Mouse (Mus musculus): Measurements from ENCODE around the gene Ankrd10. TPM values are rescaled to one million over a fixed set of nuclear protein-coding genes. Genes with fewer than 3 reads are reported as not detected.

Gene Ankrd10
- polyA plus RNA-seq, 1 experiment = 0.96 TPM

DNA sequence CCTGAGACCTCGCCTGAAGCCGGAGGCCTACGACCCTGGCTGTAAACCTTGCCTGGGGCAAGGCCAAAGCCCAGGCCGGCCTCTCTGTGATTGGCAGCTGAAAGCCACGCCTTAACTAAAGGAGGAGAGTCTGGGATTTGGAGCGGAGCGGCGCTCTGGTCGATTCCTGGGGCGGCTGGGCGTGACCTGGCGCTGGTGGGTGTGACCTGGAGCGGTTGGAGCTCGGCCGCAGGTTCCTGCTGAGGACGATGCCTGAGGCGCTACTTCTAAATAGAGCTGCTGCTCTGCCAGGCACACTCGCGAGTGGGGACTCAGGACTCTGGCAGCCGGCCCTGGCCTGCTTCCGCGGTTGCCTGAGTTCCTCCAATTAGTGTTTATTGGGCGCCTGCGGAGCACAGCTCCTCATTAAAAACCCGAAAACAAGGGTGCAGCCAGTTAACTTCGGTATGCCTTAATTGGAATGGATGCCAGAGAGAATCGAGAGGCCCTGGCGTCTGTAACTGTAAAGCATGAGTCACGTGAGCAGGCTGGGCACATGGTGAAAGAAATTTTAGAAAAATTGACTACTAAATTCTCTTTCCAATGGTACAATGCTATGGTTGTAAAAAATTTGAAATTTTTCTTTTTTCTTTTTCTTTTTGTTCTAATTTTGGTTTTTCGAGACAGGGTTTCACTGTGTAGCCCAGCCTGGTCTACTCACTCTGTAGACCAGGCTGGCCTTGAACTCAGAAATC, 934 bp upstream of the Ankrd10 start:
- H3K27me3 ChIP-seq (ENCODE audit: control insufficient read depth) = no peaks in the 10 kb centered on the region
- TF ChIP-seq GATA1 (IDR thresholded peaks at IDR 0.05; ENCODE audit: low read length) (no peak), TAL1 (IDR thresholded peaks at IDR 0.05; ENCODE audit: low read length) (no peak)
- H3K9me3 ChIP-seq (ENCODE audit: control insufficient read depth, low read length) = no peaks in the 10 kb centered on the region
- H3K4me3 ChIP-seq (replicated peaks) = peak overlapping the region; percentile 78
- H3K36me3 ChIP-seq (ENCODE audit: control insufficient read depth) = peaks cover 16% of the 10 kb centered on the region
- peaks cover 48% of the 10 kb centered on the region for H3K4me1 ChIP-seq (ENCODE audit: control insufficient read depth)

DNA sequence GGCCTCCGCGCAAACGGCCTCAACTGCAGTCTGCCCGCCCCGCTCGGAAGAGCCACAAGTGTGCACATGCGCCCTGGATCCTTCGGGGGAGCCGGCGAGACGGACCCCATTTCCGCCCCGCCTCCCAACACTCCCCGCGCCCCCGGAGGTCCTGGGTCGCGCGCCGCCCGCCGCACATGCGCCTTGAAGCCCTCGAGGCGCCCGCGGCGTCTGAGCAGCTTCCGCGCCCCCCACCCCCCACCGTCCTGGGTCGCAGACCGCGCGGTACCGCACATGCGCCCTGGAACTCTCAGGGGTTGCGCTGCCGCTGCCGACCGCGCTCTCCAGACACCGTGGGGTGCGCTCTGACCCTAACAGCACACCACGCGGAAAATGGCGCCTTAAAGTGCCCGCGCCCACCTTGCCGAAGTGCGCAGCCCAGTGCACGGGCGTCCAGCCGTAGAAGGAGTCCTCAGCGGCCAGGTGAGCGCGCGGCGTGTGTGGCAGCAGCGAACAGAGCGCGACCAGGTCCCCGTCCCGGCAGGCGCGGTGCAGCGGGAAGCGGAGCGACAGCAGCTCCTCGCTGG, 462 bp downstream of the Ankrd10 start:
- Histone ChIP-seq H3K9me3 (ENCODE audit: control insufficient read depth, low read length) (no peaks in the 10 kb centered on the region), H3K4me3 (replicated peaks) (peak overlapping the region; percentile 78), H3K36me3 (ENCODE audit: control insufficient read depth) (peaks cover 30% of the 10 kb centered on the region), H3K4me1 (ENCODE audit: control insufficient read depth) (peaks cover 49% of the 10 kb centered on the region), H3K27me3 (ENCODE audit: control insufficient read depth) (no peaks in the 10 kb centered on the region)
- TF ChIP-seq GATA1 (IDR thresholded peaks at IDR 0.05; ENCODE audit: low read length) (no peak), TAL1 (IDR thresholded peaks at IDR 0.05; ENCODE audit: low read length) (no peak)

DNA sequence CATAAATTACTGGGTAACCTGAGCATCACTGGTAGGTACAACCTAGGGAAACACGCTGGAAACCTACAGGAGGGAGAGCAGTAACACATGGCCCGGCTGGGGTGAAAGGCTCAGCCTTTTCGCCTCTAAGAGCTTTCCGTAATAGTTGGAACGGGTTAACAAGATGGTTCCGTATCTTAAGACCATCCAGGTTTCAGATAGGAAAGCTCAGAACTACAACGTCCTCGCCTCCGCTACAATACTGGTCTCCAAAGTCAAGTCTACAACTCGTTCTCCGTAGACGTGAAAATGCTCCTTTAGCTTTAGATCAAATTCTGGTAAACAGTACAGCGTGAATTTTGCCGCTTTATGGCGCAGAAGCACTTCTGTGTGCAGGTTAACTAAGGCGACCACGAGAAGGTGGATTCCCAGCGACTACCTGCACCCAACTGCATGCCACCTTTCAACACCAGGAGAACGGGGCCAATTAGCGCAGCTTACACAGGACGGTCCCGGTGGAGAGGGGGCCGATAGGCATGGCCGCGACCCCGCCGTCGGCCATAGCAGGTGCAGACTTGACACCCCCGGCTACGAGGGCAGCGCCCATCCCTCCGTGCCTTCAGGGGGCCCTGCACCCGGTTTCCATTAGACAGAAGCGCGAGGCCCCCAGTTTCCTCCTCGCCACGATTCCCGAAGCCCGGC, 1.1 kb downstream of the Ankrd10 start:
- Histone ChIP-seq H3K4me3 (replicated peaks) (peak overlapping the region; percentile 78), H3K9me3 (ENCODE audit: control insufficient read depth, low read length) (no peaks in the 10 kb centered on the region), H3K36me3 (ENCODE audit: control insufficient read depth) (peaks cover 36% of the 10 kb centered on the region), H3K4me1 (ENCODE audit: control insufficient read depth) (peaks cover 49% of the 10 kb centered on the region), H3K27me3 (ENCODE audit: control insufficient read depth) (no peaks in the 10 kb centered on the region)
- TF ChIP-seq TAL1 (IDR thresholded peaks at IDR 0.05; ENCODE audit: low read length) (no peak), GATA1 (IDR thresholded peaks at IDR 0.05; ENCODE audit: low read length) (no peak)

DNA sequence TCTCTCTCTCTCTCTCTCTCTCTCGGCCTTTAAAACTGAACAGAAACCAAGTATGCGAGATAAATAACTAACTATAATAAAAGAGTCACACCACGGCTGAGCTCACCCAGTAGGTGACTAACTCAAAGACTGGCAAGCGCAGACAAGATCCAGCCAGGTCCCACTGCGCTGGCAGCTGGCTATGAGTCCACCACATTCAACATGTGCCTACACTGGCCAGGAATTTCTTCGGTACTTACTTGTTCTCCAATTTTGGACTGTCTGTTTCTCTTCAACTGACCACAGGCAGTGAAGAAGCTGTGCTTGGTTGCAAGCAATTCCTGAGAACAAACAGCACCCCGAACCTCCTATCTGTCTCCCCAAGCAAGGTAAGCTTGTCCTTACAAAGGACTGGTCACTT, 2.1 kb downstream of the Ankrd10 start:
- TF ChIP-seq GATA1 (IDR thresholded peaks at IDR 0.05; ENCODE audit: low read length) (no peak), TAL1 (IDR thresholded peaks at IDR 0.05; ENCODE audit: low read length) (no peak)
- Histone ChIP-seq H3K9me3 (ENCODE audit: control insufficient read depth, low read length) (no peaks in the 10 kb centered on the region), H3K4me3 (replicated peaks) (peak overlapping the region; percentile 78), H3K4me1 (ENCODE audit: control insufficient read depth) (peaks cover 49% of the 10 kb centered on the region), H3K36me3 (ENCODE audit: control insufficient read depth) (peaks cover 46% of the 10 kb centered on the region), H3K27me3 (ENCODE audit: control insufficient read depth) (no peaks in the 10 kb centered on the region)

DNA sequence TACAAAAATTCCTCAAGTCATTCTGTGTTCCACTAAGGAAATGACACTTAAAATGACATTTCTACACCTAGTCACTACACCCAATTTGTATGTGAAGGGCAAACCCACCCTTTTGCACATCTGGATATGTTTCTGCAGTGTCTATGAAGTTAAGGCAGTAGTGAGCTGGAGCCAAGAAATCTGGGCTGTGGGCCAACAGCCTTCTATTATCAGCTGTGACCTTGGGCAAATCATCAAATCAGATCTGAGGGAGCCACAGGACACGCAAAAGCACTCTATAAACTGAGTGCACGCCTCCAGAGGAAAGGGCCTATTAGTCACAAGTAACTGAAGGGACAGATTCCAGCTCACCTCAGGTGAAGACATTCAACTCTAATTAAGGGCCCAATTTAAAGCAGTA, 3.2 kb downstream of the Ankrd10 start:
- H3K4me3 ChIP-seq (replicated peaks) = no peak overlapping the region
- H3K4me1 ChIP-seq (ENCODE audit: control insufficient read depth) = peaks cover 49% of the 10 kb centered on the region
- H3K27me3 ChIP-seq (ENCODE audit: control insufficient read depth) = no peaks in the 10 kb centered on the region
- peaks cover 55% of the 10 kb centered on the region for H3K36me3 ChIP-seq (ENCODE audit: control insufficient read depth)
- H3K9me3 ChIP-seq (ENCODE audit: control insufficient read depth, low read length) = no peaks in the 10 kb centered on the region
- TF ChIP-seq GATA1 (IDR thresholded peaks at IDR 0.05; ENCODE audit: low read length) = no peak
- no peak for TF ChIP-seq TAL1 (IDR thresholded peaks at IDR 0.05; ENCODE audit: low read length)

DNA sequence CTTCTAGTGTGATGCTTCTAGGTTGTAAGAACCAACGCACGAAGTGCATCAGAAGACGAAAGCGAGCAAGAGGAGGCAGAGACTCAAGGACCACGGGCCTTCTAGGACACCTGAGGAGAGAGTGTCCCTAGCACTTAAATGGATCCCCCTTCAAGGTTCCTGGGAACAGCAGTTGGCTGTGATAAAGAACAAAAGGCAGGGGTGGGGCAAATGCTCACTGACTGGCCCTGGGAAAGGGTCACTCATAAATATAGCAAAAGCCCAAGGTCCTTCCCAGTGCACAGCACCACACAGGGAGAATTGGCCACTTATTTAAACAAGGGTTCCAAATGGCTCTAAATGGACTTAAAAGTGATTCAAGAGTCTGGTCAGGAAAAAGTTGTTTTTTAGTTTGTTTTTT, 6.4 kb downstream of the Ankrd10 start:
- TF ChIP-seq GATA1 (IDR thresholded peaks at IDR 0.05; ENCODE audit: low read length) (no peak), TAL1 (IDR thresholded peaks at IDR 0.05; ENCODE audit: low read length) (no peak)
- Histone ChIP-seq H3K4me3 (replicated peaks) (no peak overlapping the region), H3K4me1 (ENCODE audit: control insufficient read depth) (peaks cover 22% of the 10 kb centered on the region)

DNA sequence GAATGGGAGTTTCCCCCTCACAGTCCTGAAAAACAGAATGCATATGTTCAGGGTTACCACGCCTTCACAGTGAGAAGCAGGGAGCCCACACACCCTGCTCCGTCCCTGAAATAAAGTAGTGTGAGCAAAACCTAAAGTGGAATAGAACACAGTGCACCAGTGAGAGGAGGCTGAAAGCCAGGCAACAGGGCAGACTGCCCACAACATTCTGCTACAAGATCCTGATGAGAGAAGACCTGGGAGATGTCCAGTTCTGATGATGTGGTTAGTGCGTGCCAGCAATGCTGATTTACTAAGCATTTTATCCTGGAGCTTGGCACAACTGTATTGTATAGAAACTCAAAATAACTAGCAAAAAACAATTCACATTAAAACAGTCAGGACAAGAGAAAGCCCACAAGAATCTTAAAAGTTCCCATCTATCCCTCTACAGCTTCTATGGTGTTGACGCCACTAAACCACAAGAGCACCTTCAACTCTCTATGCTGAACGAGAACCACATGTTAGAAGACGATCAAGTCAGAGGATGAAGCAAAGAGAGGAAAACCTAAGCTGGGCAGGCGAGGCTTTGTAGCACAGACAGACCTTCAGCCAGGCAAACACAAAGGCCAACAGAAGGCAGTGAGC, 6.9 kb downstream of the Ankrd10 start:
- H3K36me3 ChIP-seq (ENCODE audit: control insufficient read depth) = peaks cover 86% of the 10 kb centered on the region
- peaks cover 17% of the 10 kb centered on the region for H3K4me1 ChIP-seq (ENCODE audit: control insufficient read depth)
- H3K9me3 ChIP-seq (ENCODE audit: control insufficient read depth, low read length) = no peaks in the 10 kb centered on the region
- TF ChIP-seq GATA1 (IDR thresholded peaks at IDR 0.05; ENCODE audit: low read length) = no peak
- no peak for TF ChIP-seq TAL1 (IDR thresholded peaks at IDR 0.05; ENCODE audit: low read length)
- no peaks in the 10 kb centered on the region for H3K27me3 ChIP-seq (ENCODE audit: control insufficient read depth)
- H3K4me3 ChIP-seq (replicated peaks) = no peak overlapping the region

More for the DNA sequence above, 6.4 kb downstream of the Ankrd10 start:
- Histone ChIP-seq H3K9me3 (ENCODE audit: control insufficient read depth, low read length) (no peaks in the 10 kb centered on the region), H3K27me3 (ENCODE audit: control insufficient read depth) (no peaks in the 10 kb centered on the region), H3K36me3 (ENCODE audit: control insufficient read depth) (peaks cover 82% of the 10 kb centered on the region)

DNA sequence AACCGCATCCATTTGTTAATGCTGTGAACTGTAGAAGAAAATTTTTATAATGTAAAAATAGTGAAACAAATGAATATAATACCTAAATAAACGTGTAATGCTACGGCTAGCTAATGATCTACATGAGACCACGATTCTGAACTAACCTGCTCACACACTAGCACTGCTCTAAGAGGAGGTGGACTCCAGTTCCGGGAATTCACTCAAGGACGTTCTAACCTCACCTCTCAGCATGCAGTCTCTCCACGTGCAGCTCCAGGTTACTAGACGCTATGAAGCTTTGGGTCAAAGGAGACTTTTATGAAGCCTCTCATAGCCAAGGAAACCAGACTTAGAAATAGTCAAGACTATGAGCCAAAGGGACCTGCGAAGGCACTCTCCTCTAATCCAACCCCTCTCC, 7.8 kb downstream of the Ankrd10 start:
- Histone ChIP-seq H3K9me3 (ENCODE audit: control insufficient read depth, low read length) (no peaks in the 10 kb centered on the region), H3K4me1 (ENCODE audit: control insufficient read depth) (peaks cover 8% of the 10 kb centered on the region), H3K36me3 (ENCODE audit: control insufficient read depth) (peaks cover 88% of the 10 kb centered on the region), H3K27me3 (ENCODE audit: control insufficient read depth) (no peaks in the 10 kb centered on the region), H3K4me3 (replicated peaks) (no peak overlapping the region)
- TF ChIP-seq GATA1 (IDR thresholded peaks at IDR 0.05; ENCODE audit: low read length) (no peak), TAL1 (IDR thresholded peaks at IDR 0.05; ENCODE audit: low read length) (no peak)

DNA sequence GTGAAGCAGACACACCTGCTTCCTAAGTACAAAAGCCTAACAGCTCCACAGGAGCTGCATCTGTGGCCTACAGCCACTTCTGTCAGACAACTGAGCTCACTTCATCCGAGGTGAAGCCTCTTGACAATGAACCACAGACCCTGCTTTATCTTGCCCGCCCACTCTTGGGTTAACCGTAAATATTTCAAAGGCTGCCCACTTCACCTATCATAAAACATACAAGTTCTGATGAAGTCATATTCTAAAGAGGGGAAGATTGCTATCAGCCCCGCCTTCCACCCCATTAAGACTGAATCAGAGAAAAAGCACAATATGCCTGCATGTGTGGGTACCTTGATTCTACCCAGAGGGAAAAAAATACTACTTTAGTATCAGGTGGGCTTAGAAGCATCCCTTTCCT, 10.5 kb downstream of the Ankrd10 start:
- no peaks in the 10 kb centered on the region for H3K9me3 ChIP-seq (ENCODE audit: control insufficient read depth, low read length)
- H3K36me3 ChIP-seq (ENCODE audit: control insufficient read depth) = peaks cover 85% of the 10 kb centered on the region
- H3K27me3 ChIP-seq (ENCODE audit: control insufficient read depth) = no peaks in the 10 kb centered on the region
- no peak overlapping the region for H3K4me3 ChIP-seq (replicated peaks)
- no peak for TF ChIP-seq GATA1 (IDR thresholded peaks at IDR 0.05; ENCODE audit: low read length)
- no peak for TF ChIP-seq TAL1 (IDR thresholded peaks at IDR 0.05; ENCODE audit: low read length)
- no peaks in the 10 kb centered on the region; the same call in 1 of the 2 replicates for H3K4me1 ChIP-seq (ENCODE audit: control insufficient read depth)
